In the genomic region with DNA sequence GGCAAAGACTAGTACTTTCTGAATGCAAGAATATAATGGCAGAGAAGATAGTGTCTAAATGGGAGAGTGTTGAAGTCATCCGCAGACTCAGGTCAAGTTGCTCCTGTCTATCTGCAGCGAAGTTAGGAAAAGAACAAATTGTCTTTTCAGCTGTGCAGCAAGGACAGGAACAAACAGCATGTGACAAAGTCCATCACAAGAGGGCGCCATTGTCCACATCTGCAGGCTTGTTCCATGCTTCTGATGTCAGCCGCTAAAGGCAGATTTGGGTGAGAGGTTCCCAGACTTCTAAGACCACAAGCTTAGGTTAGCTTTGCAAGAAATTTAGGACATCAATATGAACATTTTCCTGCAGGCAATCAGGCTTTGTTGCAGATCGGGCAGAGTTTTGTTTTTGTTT, we compare ENCODE assay signal across 9 mouse cellular contexts.
A peak's percentile ranks its signal among the peaks of the same experiment; 100 is the strongest.
DNase-seq lines count a peak whose midpoint lies in the region; TF ChIP-seq lines count a peak whose summit lies in the region.
"Had no signal": no experiment of that assay in that cellular context is flagged by ENCODE, and none has a peak within 500 bp of the region (broad histone marks: within the 10 kb centered on the region; RNA-seq: fewer than 3 reads in every experiment).

No protein-coding gene starts in this region.

- H3K79me2 ChIP-seq in CH12.LX (replicated peaks; ENCODE audit: control insufficient read depth, extremely low read depth, insufficient read depth, poor library complexity, severe bottlenecking) = no peaks in the 10 kb centered on the region

- peak; percentile 64 to 76 for TF ChIP-seq CTCF in CH12.LX (conservative IDR thresholded peaks at IDR 0.05 in 1 of 2, IDR thresholded peaks at IDR 0.05 in 1 of 2; ENCODE audit: low read depth in 2 of 2, low read length in 2 of 2)
- TF ChIP-seq CTCF in bone marrow macrophage, adult 2 months (IDR thresholded peaks at IDR 0.05; ENCODE audit: low read depth, low read length) = 0 out of 2 replicates have a peak, but pooled peaks have one; percentile 33
- peak; percentile 91 for TF ChIP-seq CTCF in embryonic fibroblast, embryonic 13.5 days (IDR thresholded peaks at IDR 0.05; ENCODE audit: borderline replicate concordance, insufficient read depth, low read length)

- no peak overlapping the region for H3K27ac ChIP-seq in CH12.LX (ENCODE audit: insufficient read depth, low read depth)
- no peak overlapping the region for H3K27ac ChIP-seq in bone marrow macrophage, adult 2 months (ENCODE audit: insufficient read depth, low read depth, low read length)
- no peak overlapping the region for H3K27ac ChIP-seq in embryonic fibroblast, embryonic 13.5 days (ENCODE audit: insufficient read depth, low read length)

- no peak overlapping the region for H3K4me2 ChIP-seq in CH12.LX (ENCODE audit: insufficient read depth, low read depth, poor library complexity, severe bottlenecking)

- peak; percentile 63 for TF ChIP-seq RAD21 in CH12.LX (IDR thresholded peaks at IDR 0.05; ENCODE audit: low read depth, low read length)

- no peaks in the 10 kb centered on the region for H3K9me3 ChIP-seq in CH12.LX (replicated peaks; ENCODE audit: low read length)

- no peak overlapping the region for H3K9ac ChIP-seq in CH12.LX (ENCODE audit: insufficient read depth, low read depth)

- intact Hi-C loops in heart, postnatal 36 days (cut with DNase I) = loop anchor here (1.0 to 2.0 kb wide), 2 partner anchors 264 to 674 kb away; no protein-coding TSS in a partner anchor

- TF ChIP-seq EP300 in CH12.LX (IDR thresholded peaks at IDR 0.05; ENCODE audit: low read length) = no peak

- dilution Hi-C loops in CH12.LX (cut with MboI; ENCODE audit: extremely low pct_ligation_motif_present, extremely low pct_unique_long_range_greater_than_20kb, low sequenced_read_pairs) = no loop called here

- WGBS in large intestine, adult 2 months = 21% methylated on average over 5 of the region's 5 CpGs

- no peak overlapping the region for H3K4me3 ChIP-seq in CH12.LX (replicated peaks in 1 of 3; ENCODE audit: low read depth in 2 of 3, low read length in 2 of 3, poor library complexity in 1 of 3)
- H3K4me3 ChIP-seq in bone marrow macrophage, adult 2 months (ENCODE audit: insufficient read depth, low read length) = no peak overlapping the region
- no peak overlapping the region for H3K4me3 ChIP-seq in embryonic fibroblast, embryonic 13.5 days (ENCODE audit: insufficient read depth, low read length)
- H3K4me3 ChIP-seq: erythroblast, embryonic 14.5 days had no signal

- TF ChIP-seq POLR2A in CH12.LX (IDR thresholded peaks at IDR 0.05; ENCODE audit: low read depth, low read length) = no peak
- TF ChIP-seq POLR2A in bone marrow macrophage, adult 2 months (IDR thresholded peaks at IDR 0.05; ENCODE audit: borderline replicate concordance, low read depth, low read length) = no peak
- TF ChIP-seq POLR2A in embryonic fibroblast, embryonic 13.5 days (IDR thresholded peaks at IDR 0.05; ENCODE audit: low read depth, low read length) = no peak

- H3K27me3 ChIP-seq in CH12.LX (replicated peaks) = no peaks in the 10 kb centered on the region

- no peaks in the 10 kb centered on the region for H3K36me3 ChIP-seq in CH12.LX (replicated peaks in 1 of 2; ENCODE audit: control insufficient read depth in 1 of 2, insufficient read depth in 1 of 2, low read length in 1 of 2)

- no peaks in the 10 kb centered on the region for H3K4me1 ChIP-seq in CH12.LX (ENCODE audit: control insufficient read depth in 1 of 2, insufficient read depth in 2 of 2)
- no peaks in the 10 kb centered on the region for H3K4me1 ChIP-seq in bone marrow macrophage, adult 2 months (ENCODE audit: control insufficient read depth, insufficient read depth, low read length)
- no peaks in the 10 kb centered on the region for H3K4me1 ChIP-seq in embryonic fibroblast, embryonic 13.5 days (ENCODE audit: control insufficient read depth, insufficient read depth, low read length)

- in situ Hi-C loops in CH12.LX (cut with MboI; ENCODE audit: low pct_ligation_motif_present, low pct_unique_long_range_greater_than_20kb, low sequenced_read_pairs) = loop anchor here (25.0 kb wide), 1 partner anchor 262 kb away; a partner anchor contains a TSS

- peak; percentile 76 for DNase-seq in CH12.LX (ENCODE audit: extremely low read depth)
- peak; percentile 43 to 68 for DNase-seq in heart, postnatal 36 days
- DNase-seq in large intestine, adult 2 months (ENCODE audit: low read depth, low spot score) = peak; percentile 4
- peak; percentile 33 to 49 for DNase-seq in lung, adult 18-20 months
- peak; percentile 86 for DNase-seq in ovary, postnatal 14 days (ENCODE audit: low spot score)
- peak; percentile 82 for DNase-seq in urinary bladder, postnatal 14 days (ENCODE audit: low spot score)

TF ChIP-seq in CH12.LX, 34 proteins besides CTCF, POLR2A, EP300 and RAD21:
- no peak for TF ChIP-seq GABPA (IDR thresholded peaks at IDR 0.05; ENCODE audit: insufficient replicate concordance, low read depth, low read length)
- peak; percentile 43 for TF ChIP-seq SMC3 (IDR thresholded peaks at IDR 0.05; ENCODE audit: low read depth, low read length)
- no peak for TF ChIP-seq CHD2 (IDR thresholded peaks at IDR 0.05; ENCODE audit: low read length)

Comparison
In these comparisons a context has a peak if more than half of its experiments do, and no peak if none do; other contexts are left out.
1. DNase-seq: peak in every context shown above with its lines; median percentile 86 in ovary, postnatal 14 days; 82 in urinary bladder, postnatal 14 days; 76 in CH12.LX; 56 in heart, postnatal 36 days; 41 in lung, adult 18-20 months; 4 in large intestine, adult 2 months.
2. CTCF ChIP-seq: peak in every context shown above with its lines; median percentile 91 in embryonic fibroblast, embryonic 13.5 days; 70 in CH12.LX; 33 in bone marrow macrophage, adult 2 months.